Mouse (Mus musculus) embryonic fibroblast, embryonic 13.5 days (primary cell): Measurements from ENCODE around the gene Rbm17.

Source experiments
- CTCF ChIP-seq: IDR thresholded peaks from 2 replicates; pipeline ENCODE4 v1.5.1; 2011; ENCODE audit warnings: mild to moderate bottlenecking, control low read depth, low read length, moderate library complexity, borderline replicate concordance; ENCODE audit not compliant: insufficient read depth
- POLR2A ChIP-seq: IDR thresholded peaks from 2 replicates; pipeline ENCODE4 v1.6.1; 2011; ENCODE audit warnings: low read depth, mild to moderate bottlenecking, control low read depth, low read length, moderate library complexity

- TF ChIP-seq CTCF: no peak
- TF ChIP-seq POLR2A: no peak
These were observed 31.1 kb upstream of the Rbm17 start for GRCm38 (mm10) chr2:11635035-11635434.
